Mouse (Mus musculus) left cerebral cortex, postnatal 36 days (tissue): ENCODE results near the gene Dock6. TPM values are rescaled to one million over a fixed set of nuclear protein-coding genes. Genes with fewer than 3 reads are reported as not detected.

Experiments used
- DNase-seq, 2 experiments: peaks; one replicate each; pipeline ENCODE4 v3.0.0; 2021 to 2022; ENCODE audit warnings: low spot score in 2 of 2, mixed read lengths in 1 of 2
- intact Hi-C: fragments of 180-260 bp; cut with DNase I; formaldehyde crosslinking; loops from one replicate; pipeline ENCODE4 v1.15.1; 2025
- total RNA-seq, 2 experiments: library from RNA; stranded (reverse); gene quantifications; 2 replicates each; pipeline ENCODE4 v1.2.3; 2021

Dock6 gene
- total RNA-seq, 2 experiments from 2014 or later = 11.4 to 18.8 TPM

- intact Hi-C loops = no loop called here
- no peak for DNase-seq
These were observed 32.3 kb downstream of the Dock6 start for GRCm38 (mm10) chr9:21820183-21820582.

GRCm38 (mm10) chr9:21819181-21819729 lies 33.2 kb downstream of the Dock6 start:
- DNase-seq = no peak
- intact Hi-C loops = no loop called here

GRCm38 (mm10) chr9:21818561-21818960 lies 33.9 kb downstream of the Dock6 start:
- DNase-seq = no peak
- intact Hi-C loops = no loop called here

GRCm38 (mm10) chr9:21818125-21818524 lies 34.3 kb downstream of the Dock6 start:
- no peak for DNase-seq
- intact Hi-C loops = no loop called here

GRCm38 (mm10) chr9:21816716-21817305 lies 35.6 kb downstream of the Dock6 start:
- DNase-seq = no peak
- intact Hi-C loops = no loop called here

GRCm38 (mm10) chr9:21811170-21811569 lies 41.3 kb downstream of the Dock6 start:
- no peak for DNase-seq
- intact Hi-C loops = no loop called here

- intact Hi-C loops = loop anchor here (10.0 kb wide), 1 partner anchor 124 kb away; no protein-coding TSS in a partner anchor
- DNase-seq = no peak
These were observed 43.9 kb downstream of the Dock6 start for GRCm38 (mm10) chr9:21808561-21808960.

GRCm38 (mm10) chr9:21806976-21807375 lies 45.5 kb downstream of the Dock6 start:
- DNase-seq = no peak
- intact Hi-C loops = loop anchor here (10.0 kb wide), 1 partner anchor 122 kb away; no protein-coding TSS in a partner anchor

GRCm38 (mm10) chr9:21806363-21806762 lies 46.1 kb downstream of the Dock6 start:
- intact Hi-C loops = loop anchor here (10.0 kb wide), 1 partner anchor 122 kb away; no protein-coding TSS in a partner anchor
- no peak for DNase-seq

GRCm38 (mm10) chr9:21803986-21804644 lies 48.3 kb downstream of the Dock6 start:
- DNase-seq = peak; percentile 80
- intact Hi-C loops = loop anchor here (5.0 to 10.0 kb wide), 2 partner anchors 119 to 192 kb away; no protein-coding TSS in a partner anchor

GRCm38 (mm10) chr9:21801591-21801990 lies 50.8 kb downstream of the Dock6 start:
- intact Hi-C loops = loop anchor here (5.0 to 10.0 kb wide), 2 partner anchors 117 to 189 kb away; no protein-coding TSS in a partner anchor
- no peak for DNase-seq

- DNase-seq = no peak
- intact Hi-C loops = loop anchor here (5.0 to 10.0 kb wide), 2 partner anchors 116 to 189 kb away; no protein-coding TSS in a partner anchor
These were observed 51.3 kb downstream of the Dock6 start for GRCm38 (mm10) chr9:21801121-21801520.

- intact Hi-C loops = no loop called here
- DNase-seq = no peak
These were observed 53.5 kb downstream of the Dock6 start for GRCm38 (mm10) chr9:21799010-21799350.

GRCm38 (mm10) chr9:21798345-21799009 lies 54.0 kb downstream of the Dock6 start, which contains the start of gene Kank2:
Gene Kank2 (minus strand): TSS chr9:21798744.
- intact Hi-C loops = no loop called here
- peak; percentile 65 to 73 for DNase-seq

- intact Hi-C loops = no loop called here
- DNase-seq = peak in 1 of 2 experiments; percentile 25
These were observed 54.5 kb downstream of the Dock6 start for GRCm38 (mm10) chr9:21797921-21798344.

- intact Hi-C loops = no loop called here
- DNase-seq = no peak
These were observed 55.5 kb downstream of the Dock6 start for GRCm38 (mm10) chr9:21796919-21797318.

GRCm38 (mm10) chr9:21796259-21796658 lies 56.2 kb downstream of the Dock6 start:
- no peak for DNase-seq
- intact Hi-C loops = no loop called here

- no peak for DNase-seq
- intact Hi-C loops = no loop called here
These were observed 56.9 kb downstream of the Dock6 start for GRCm38 (mm10) chr9:21795579-21795978.

GRCm38 (mm10) chr9:21794925-21795324 lies 57.5 kb downstream of the Dock6 start:
- no peak for DNase-seq

GRCm38 (mm10) chr9:21794344-21794834 lies 58.0 kb downstream of the Dock6 start:
- no peak for DNase-seq
- intact Hi-C loops = no loop called here

More at GRCm38 (mm10) chr9:21794925-21795324, 57.5 kb downstream of the Dock6 start:
- intact Hi-C loops = no loop called here
